Mouse (Mus musculus) lung, postnatal 0 days (tissue): ENCODE data around the gene Sorcs2. TPM values are rescaled to one million over a fixed set of nuclear protein-coding genes. Genes with fewer than 3 reads are reported as not detected.
A peak's percentile ranks its signal among the peaks of the same experiment; 100 is the strongest.

ENCODE experiments used
- ATAC-seq: fragments of 200-750 bp; cut with Nextera tagmentation; 2 replicates; pipeline ENCODE4 v1.8.0; 2017; ENCODE audit warnings: moderate library complexity
- DNase-seq: peaks from one replicate; pipeline ENCODE4 v3.0.0-alpha.2; 2016; ENCODE audit warnings: low spot score
- H3K27ac ChIP-seq: fragments of 300-500 bp; sonication (generic); 2 replicates; pipeline ENCODE4 v1.5.1; 2014; ENCODE audit warnings: antibody characterized with exemption, mild to moderate bottlenecking, low read length, mixed read lengths
- H3K27me3 ChIP-seq: fragments of 300-500 bp; sonication (generic); replicated peaks from 2 replicates; pipeline ENCODE4 v1.6.1; 2014; ENCODE audit warnings: low read length, mixed read lengths; ENCODE audit not compliant: insufficient read depth
- H3K36me3 ChIP-seq: fragments of 300-500 bp; sonication (generic); 2 replicates; pipeline ENCODE4 v1.6.1; 2014; ENCODE audit warnings: low read length, mixed read lengths; ENCODE audit not compliant: insufficient read depth
- H3K4me1 ChIP-seq: fragments of 300-500 bp; sonication (generic); 2 replicates; pipeline ENCODE4 v1.6.1; 2014; ENCODE audit warnings: antibody characterized with exemption, low read depth, low read length, mixed read lengths; ENCODE audit not compliant: insufficient read depth
- H3K4me2 ChIP-seq: fragments of 300-500 bp; sonication (generic); replicated peaks from 2 replicates; pipeline ENCODE4 v1.6.1; 2014; ENCODE audit warnings: low read depth, mild to moderate bottlenecking, low read length, moderate library complexity, mixed read lengths
- H3K4me3 ChIP-seq: fragments of 300-500 bp; sonication (generic); 2 replicates; pipeline ENCODE4 v1.5.1; 2014; ENCODE audit warnings: low read depth, low read length
- H3K9ac ChIP-seq: fragments of 300-500 bp; sonication (generic); replicated peaks from 2 replicates; pipeline ENCODE4 v1.6.1; 2014; ENCODE audit warnings: low read depth, mild to moderate bottlenecking
- H3K9me3 ChIP-seq: fragments of 300-500 bp; sonication (generic); 2 replicates; pipeline ENCODE4 v1.6.1; 2016; ENCODE audit warnings: low read length, mixed read lengths
- CTCF ChIP-seq: IDR thresholded peaks from 2 replicates; pipeline ENCODE4 v1.5.1; 2016; ENCODE audit warnings: antibody characterized with exemption, mild to moderate bottlenecking
- EP300 ChIP-seq: IDR thresholded peaks from 2 replicates; pipeline ENCODE4 v1.6.1; 2016; ENCODE audit warnings: antibody characterized with exemption, mild to moderate bottlenecking, control low read depth
- WGBS: fragments of 180-500 bp; shearing (Covaris S2); extraction: QIAGEN DNeasy Blood & Tissue Kit; methylation state at CpG from one replicate; pipeline ENCODE4 v1.1.7; 2014; 5-methylcytosine and 5-hydroxymethylcytosine counted together
- polyA plus RNA-seq: library from polyadenylated mRNA; unstranded; fragments of >200 nt; fragmentation: Nextera tagmentation; extraction: Ambion mirVana; gene quantifications from 2 replicates; pipeline ENCODE4 v1.2.1, GENCODE M21; 2015

The Sorcs2 gene
- polyA plus RNA-seq, 1 experiment from 2014 or later = 9.4 TPM

GRCm38 (mm10) chr5:36220105-36220504 lies 177.8 kb downstream of the Sorcs2 start:
- H3K4me1 ChIP-seq = no peaks in the 10 kb centered on the region
- no peaks in the 10 kb centered on the region for H3K36me3 ChIP-seq
- H3K4me3 ChIP-seq = no peak overlapping the region
- whole genome bisulfite sequencing = 72% methylated on average over 4 of the region's 4 CpGs
- H3K9ac ChIP-seq = no peak overlapping the region
- no peak overlapping the region for H3K27ac ChIP-seq
- no peak for TF ChIP-seq EP300
- no peak for TF ChIP-seq CTCF
- H3K9me3 ChIP-seq = no peaks in the 10 kb centered on the region
- H3K4me2 ChIP-seq = no peak overlapping the region
- DNase-seq (no peak), ATAC-seq (no peak)
- no peaks in the 10 kb centered on the region for H3K27me3 ChIP-seq

DNA sequence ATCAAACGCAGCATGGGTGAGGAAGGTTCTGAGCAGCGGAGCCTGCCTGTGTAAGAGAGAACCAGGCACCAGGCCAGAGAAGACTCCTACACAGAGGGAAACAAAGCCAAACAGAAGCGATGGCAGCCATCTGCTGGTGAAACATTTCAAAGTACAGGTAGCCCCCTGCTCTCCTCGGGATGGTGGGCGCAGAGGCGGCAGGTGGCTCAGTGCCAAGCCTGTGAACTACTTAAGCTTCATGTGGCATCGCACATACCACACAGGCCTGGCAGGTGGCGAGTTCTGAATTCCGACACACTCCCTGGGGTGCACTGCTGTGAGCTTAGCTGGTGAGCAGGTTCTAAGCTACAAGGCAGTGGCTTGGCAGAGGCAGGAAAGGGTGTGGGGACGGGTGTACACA lies 184.6 kb downstream of the Sorcs2 start:
- Histone ChIP-seq H3K4me2 (no peak overlapping the region), H3K36me3 (no peaks in the 10 kb centered on the region), H3K9ac (no peak overlapping the region), H3K27me3 (no peaks in the 10 kb centered on the region), H3K4me3 (no peak overlapping the region), H3K9me3 (no peaks in the 10 kb centered on the region), H3K4me1 (no peaks in the 10 kb centered on the region), H3K27ac (no peak overlapping the region)
- no peak for DNase-seq
- whole genome bisulfite sequencing = 73% methylated on average over 10 of the region's 10 CpGs
- TF ChIP-seq CTCF = no peak
- TF ChIP-seq EP300 = no peak
- no peak for ATAC-seq

DNA sequence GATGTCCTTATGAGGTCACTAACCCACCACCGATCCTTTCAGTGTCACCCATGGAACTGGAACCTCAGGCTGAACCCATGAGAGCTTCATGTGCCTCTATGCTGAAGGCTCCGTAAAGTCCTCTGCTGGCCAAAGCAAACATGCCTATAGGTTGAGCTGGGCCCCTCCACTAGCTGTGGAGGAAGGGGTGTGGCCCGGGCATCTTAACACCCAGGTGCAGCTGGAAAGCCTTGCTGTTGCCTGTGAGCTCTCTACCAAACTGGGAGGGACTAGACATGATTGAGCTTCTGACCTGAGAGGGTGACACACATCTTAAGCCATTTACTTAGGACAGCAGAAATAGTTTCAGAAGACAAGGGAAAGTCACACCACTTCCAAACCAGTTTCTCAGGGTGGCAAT lies 189.1 kb downstream of the Sorcs2 start:
- 46% methylated on average over 3 of the region's 3 CpGs for WGBS
- DNase-seq (peak; percentile 76), ATAC-seq (peak; percentile 83)
- H3K9ac ChIP-seq = no peak overlapping the region
- no peaks in the 10 kb centered on the region for H3K27me3 ChIP-seq
- no peak overlapping the region for H3K4me3 ChIP-seq
- no peaks in the 10 kb centered on the region for H3K36me3 ChIP-seq
- H3K4me2 ChIP-seq = no peak overlapping the region
- no peaks in the 10 kb centered on the region for H3K4me1 ChIP-seq
- no peaks in the 10 kb centered on the region for H3K9me3 ChIP-seq
- TF ChIP-seq CTCF (no peak), EP300 (peak; percentile 26; the same call in 1 of the 2 replicates)
- no peak overlapping the region for H3K27ac ChIP-seq

DNA sequence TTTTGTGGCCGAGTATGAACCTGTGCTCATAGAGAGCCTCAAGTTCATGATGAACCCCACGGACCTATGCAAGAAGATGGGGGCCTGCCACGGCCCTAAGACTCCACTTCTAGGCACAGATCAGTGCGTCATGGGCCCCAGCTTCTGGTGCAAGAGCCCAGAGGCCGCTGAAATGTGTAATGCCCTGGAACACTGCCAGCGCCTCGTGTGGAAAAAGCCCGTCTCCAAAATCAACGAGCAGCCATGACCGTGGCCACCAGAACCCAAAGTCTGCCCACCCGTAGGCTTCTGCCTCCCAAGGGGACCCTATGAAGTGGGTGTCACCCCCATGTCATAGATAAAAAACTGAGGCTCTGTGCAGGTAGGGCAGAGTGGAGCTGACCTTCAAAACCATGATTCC lies 192.5 kb downstream of the Sorcs2 start:
- ATAC-seq = no peak
- no peak overlapping the region for H3K4me3 ChIP-seq

DNA sequence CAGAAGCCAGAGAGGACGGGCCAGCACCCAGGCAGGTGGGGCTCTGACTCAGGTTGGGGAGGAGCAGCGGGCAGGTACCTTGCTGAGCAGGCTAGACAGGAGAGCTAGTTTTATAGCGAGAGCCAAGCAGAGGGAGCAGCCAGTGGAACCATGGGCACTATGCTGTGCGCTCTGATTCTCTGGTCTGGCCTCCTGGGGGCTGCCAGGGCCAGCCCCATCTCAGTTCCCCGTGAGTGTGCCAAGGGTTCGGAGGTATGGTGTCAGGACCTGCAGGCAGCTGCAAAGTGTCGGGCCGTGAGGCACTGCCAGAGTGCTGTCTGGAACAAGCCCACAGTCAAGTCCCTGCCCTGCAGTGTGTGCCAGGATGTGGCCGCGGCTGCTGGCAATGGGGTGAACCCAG lies 194.0 kb downstream of the Sorcs2 start, which contains the start of gene Psapl1:
Gene Psapl1, plus strand, starts transcription at position 106 of the 400 bp plus-strand sequence.
- H3K4me2 ChIP-seq = no peak within 1 kb of the TSS
- H3K9ac ChIP-seq = no peak within 1 kb of the TSS
- no peaks in the 10 kb centered on the region for H3K9me3 ChIP-seq
- no peaks in the 10 kb centered on the region for H3K27me3 ChIP-seq
- no peak for TF ChIP-seq EP300
- no peak for TF ChIP-seq CTCF
- peak; percentile 44 for ATAC-seq
- H3K4me3 ChIP-seq = no peak within 1 kb of the TSS
- H3K36me3 ChIP-seq = no peaks in the 10 kb centered on the region
- H3K4me1 ChIP-seq = no peaks in the 10 kb centered on the region
- WGBS = 74% methylated on average over 10 of the region's 10 CpGs
- H3K27ac ChIP-seq = no peak within 1 kb of the TSS
- DNase-seq = peak; percentile 37

More for the DNA sequence above, 192.5 kb downstream of the Sorcs2 start:
- DNase-seq = no peak
- no peaks in the 10 kb centered on the region for H3K36me3 ChIP-seq
- H3K27me3 ChIP-seq = no peaks in the 10 kb centered on the region
- TF ChIP-seq EP300 (no peak), CTCF (no peak)
- 49% methylated on average over 11 of the region's 11 CpGs for WGBS
- no peaks in the 10 kb centered on the region for H3K9me3 ChIP-seq
- H3K4me1 ChIP-seq = no peaks in the 10 kb centered on the region
- H3K27ac ChIP-seq = no peak overlapping the region
- H3K9ac ChIP-seq = no peak overlapping the region
- no peak overlapping the region for H3K4me2 ChIP-seq

DNA sequence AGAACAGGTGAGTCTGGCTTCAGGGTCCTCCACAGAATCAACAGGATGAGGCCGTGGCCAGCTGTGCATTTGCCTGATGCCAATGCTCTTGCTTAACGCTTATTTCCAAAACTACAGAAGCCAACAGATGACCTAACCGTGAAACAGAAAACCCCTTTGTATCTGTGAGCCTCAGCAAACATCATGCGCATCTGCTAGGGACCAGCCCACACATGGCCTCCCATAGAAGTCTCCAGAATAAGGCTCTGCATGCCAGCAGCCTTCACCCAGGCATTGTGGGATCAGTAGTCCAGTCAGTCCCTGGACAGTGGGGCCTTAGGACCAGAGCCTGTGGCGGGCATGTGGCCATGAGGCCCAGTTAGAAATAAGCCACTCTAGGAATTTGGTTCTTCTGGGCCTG lies 194.5 kb downstream of the Sorcs2 start:
- Histone ChIP-seq H3K27ac (no peak overlapping the region), H3K9ac (no peak overlapping the region), H3K4me3 (no peak overlapping the region), H3K36me3 (no peaks in the 10 kb centered on the region), H3K4me1 (no peaks in the 10 kb centered on the region), H3K9me3 (no peaks in the 10 kb centered on the region), H3K4me2 (no peak overlapping the region), H3K27me3 (no peaks in the 10 kb centered on the region)
- 82% methylated on average over 5 of the region's 5 CpGs for WGBS
- no peak for DNase-seq
- ATAC-seq = no peak
- no peak for TF ChIP-seq CTCF
- no peak for TF ChIP-seq EP300

DNA sequence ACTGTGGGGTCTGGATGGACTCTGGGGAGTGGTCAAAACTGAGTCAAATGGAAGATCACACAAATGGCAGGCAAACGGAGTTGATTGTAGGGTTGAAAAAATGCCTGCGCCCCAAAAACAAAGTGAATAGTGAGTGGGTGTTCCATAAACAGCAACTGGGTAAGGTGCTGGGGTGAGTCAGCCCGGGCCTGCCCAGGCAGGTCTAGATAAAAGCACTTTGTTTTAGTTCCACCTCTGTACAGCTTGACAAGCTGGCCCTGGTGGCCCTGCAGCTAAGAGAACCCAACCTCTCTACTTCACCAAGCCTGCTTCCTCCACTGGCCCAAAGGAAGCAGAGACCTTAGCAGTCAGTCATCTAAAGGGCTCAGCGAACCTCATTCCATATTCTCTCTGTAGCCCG lies 195.2 kb downstream of the Sorcs2 start:
- no peaks in the 10 kb centered on the region for H3K36me3 ChIP-seq
- H3K9me3 ChIP-seq = no peaks in the 10 kb centered on the region
- TF ChIP-seq EP300 = no peak
- TF ChIP-seq CTCF = no peak
- no peak overlapping the region for H3K4me2 ChIP-seq
- no peaks in the 10 kb centered on the region for H3K27me3 ChIP-seq
- H3K4me3 ChIP-seq = no peak overlapping the region
- 77% methylated on average over 5 of the region's 5 CpGs for WGBS
- no peak overlapping the region for H3K9ac ChIP-seq
- DNase-seq (no peak), ATAC-seq (no peak)
- H3K27ac ChIP-seq = no peak overlapping the region
- H3K4me1 ChIP-seq = no peaks in the 10 kb centered on the region
